Mouse (Mus musculus) midbrain, postnatal 0 days (tissue): ENCODE measurements around the gene Zfp28. TPM values are rescaled to one million over a fixed set of nuclear protein-coding genes. Genes with fewer than 3 reads are reported as not detected.

ENCODE experiments used
- ATAC-seq: fragments of 200-750 bp; cut with Nextera tagmentation; 2 replicates; pipeline ENCODE4 v1.8.0; 2017; ENCODE audit warnings: moderate number of reproducible peaks, mild to moderate bottlenecking, moderate TSS enrichment, moderate library complexity; ENCODE audit not compliant: low FRiP score
- DNase-seq: peaks from one replicate; pipeline ENCODE4 v3.0.0-alpha.2; 2015; ENCODE audit warnings: low spot score
- H3K27ac ChIP-seq: fragments of 300-500 bp; sonication (generic); 2 replicates; pipeline ENCODE4 v1.5.1; 2014; ENCODE audit warnings: low read depth, mild to moderate bottlenecking, low read length, mixed read lengths
- H3K27me3 ChIP-seq: fragments of 300-500 bp; sonication (generic); 2 replicates; pipeline ENCODE4 v1.6.1; 2014; ENCODE audit warnings: low read length, control low read depth, mixed read lengths; ENCODE audit not compliant: insufficient read depth
- H3K36me3 ChIP-seq: fragments of 300-500 bp; sonication (generic); 2 replicates; pipeline ENCODE4 v1.6.1; 2014; ENCODE audit warnings: low read length, control low read depth, mixed read lengths; ENCODE audit not compliant: insufficient read depth
- H3K4me1 ChIP-seq: fragments of 300-500 bp; sonication (generic); 2 replicates; pipeline ENCODE4 v1.6.1; 2014; ENCODE audit warnings: mild to moderate bottlenecking, control low read depth, antibody characterized with exemption, low read length, mixed read lengths; ENCODE audit not compliant: insufficient read depth
- H3K4me2 ChIP-seq: fragments of 300-500 bp; sonication (generic); 2 replicates; pipeline ENCODE4 v1.6.1; 2014; ENCODE audit warnings: low read depth, mild to moderate bottlenecking, low read length, mixed read lengths; ENCODE audit not compliant: poor library complexity, severe bottlenecking
- H3K4me3 ChIP-seq: fragments of 300-500 bp; sonication (generic); 2 replicates; pipeline ENCODE4 v1.5.1; 2014; ENCODE audit warnings: low read depth, mild to moderate bottlenecking, low read length, moderate library complexity
- H3K9ac ChIP-seq: fragments of 300-500 bp; sonication (generic); replicated peaks from 2 replicates; pipeline ENCODE4 v1.6.1; 2014; ENCODE audit warnings: mild to moderate bottlenecking, low read length, moderate library complexity, mixed read lengths; ENCODE audit not compliant: poor library complexity, severe bottlenecking
- H3K9me3 ChIP-seq: fragments of 300-500 bp; sonication (generic); 2 replicates; pipeline ENCODE4 v1.6.1; 2016; ENCODE audit warnings: low read length, control low read depth
- CTCF ChIP-seq: IDR thresholded peaks from 2 replicates; pipeline ENCODE4 v1.5.1; 2016; ENCODE audit warnings: antibody characterized with exemption, mild to moderate bottlenecking
- WGBS: fragments of 180-500 bp; shearing (Covaris S2); extraction: QIAGEN DNeasy Blood & Tissue Kit; methylation state at CpG from one replicate; pipeline ENCODE4 v1.1.7; 2014; 5-methylcytosine and 5-hydroxymethylcytosine counted together
- polyA plus RNA-seq: library from polyadenylated mRNA; unstranded; fragments of >200 nt; fragmentation: Nextera tagmentation; extraction: Ambion mirVana; gene quantifications from 2 replicates; pipeline ENCODE4 v1.2.1, GENCODE M21; 2015
- total RNA-seq: library from RNA; depleted of rRNA; stranded (reverse); fragments of >200 nt; gene quantifications from 2 replicates; pipeline ENCODE4 v1.2.3, GENCODE M21; 2014

Gene Zfp28
- total and polyA plus RNA-seq, 2 experiments from 2014 or later: 14.8 to 16.4 TPM

DNA sequence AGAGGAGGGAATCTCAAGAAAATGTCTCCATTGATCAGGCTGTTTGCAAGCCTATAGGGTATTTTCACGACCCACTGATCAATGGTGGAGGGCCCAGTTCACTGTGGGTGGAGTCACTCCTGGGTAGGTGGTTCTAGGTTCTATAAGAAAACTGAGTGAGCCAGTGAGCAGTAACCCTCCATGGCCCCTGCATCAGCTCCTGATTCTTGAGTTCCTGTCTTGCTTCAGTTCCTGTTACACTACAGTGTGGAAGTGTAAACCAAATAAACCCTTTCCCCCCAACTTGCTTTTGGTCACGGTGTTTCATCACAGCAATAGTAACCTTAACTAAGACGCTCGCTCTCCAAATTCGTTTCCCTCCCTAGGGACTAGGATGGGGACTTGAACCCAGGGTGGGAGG is 5.9 kb downstream of the Zfp28 start:
- Histone ChIP-seq H3K27me3 (no peaks in the 10 kb centered on the region), H3K9me3 (no peaks in the 10 kb centered on the region), H3K36me3 (peaks cover 42% of the 10 kb centered on the region)

DNA sequence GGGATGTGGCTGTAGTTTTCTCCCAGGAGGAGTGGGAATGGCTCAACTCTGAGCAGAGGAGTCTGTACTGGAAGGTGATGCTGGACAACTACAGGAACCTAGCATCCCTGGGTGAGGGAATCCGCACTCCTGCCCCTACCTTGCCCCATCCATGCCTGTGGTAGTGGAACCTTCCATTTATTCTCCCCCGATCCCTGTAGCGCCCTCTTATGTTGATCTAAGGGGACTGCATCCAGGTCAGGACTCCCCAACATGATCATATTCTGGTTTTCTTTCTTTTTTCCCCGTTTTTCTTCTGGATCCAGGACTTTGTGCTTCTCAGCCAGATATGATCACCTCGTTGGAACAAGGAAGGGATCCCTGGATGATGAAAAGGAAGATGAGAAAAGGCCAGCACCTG is 6.4 kb downstream of the Zfp28 start:
- ATAC-seq (no peak), DNase-seq (no peak)
- no peak for TF ChIP-seq CTCF
- no peak overlapping the region for H3K4me3 ChIP-seq
- no peaks in the 10 kb centered on the region for H3K9me3 ChIP-seq
- H3K9ac ChIP-seq: no peak overlapping the region
- H3K4me2 ChIP-seq: no peak overlapping the region
- H3K4me1 ChIP-seq: no peaks in the 10 kb centered on the region
- H3K27me3 ChIP-seq: no peaks in the 10 kb centered on the region
- peaks cover 44% of the 10 kb centered on the region for H3K36me3 ChIP-seq
- no peak overlapping the region for H3K27ac ChIP-seq
- 74% methylated on average over 5 of the region's 5 CpGs for WGBS

More for the DNA sequence above, 5.9 kb downstream of the Zfp28 start:
- ATAC-seq (no peak), DNase-seq (no peak)
- Histone ChIP-seq H3K4me3 (no peak overlapping the region), H3K4me2 (no peak overlapping the region), H3K9ac (no peak overlapping the region), H3K27ac (no peak overlapping the region), H3K4me1 (peaks cover 2% of the 10 kb centered on the region)
- WGBS: 88% methylated on average over 5 of the region's 5 CpGs
- no peak for TF ChIP-seq CTCF

DNA sequence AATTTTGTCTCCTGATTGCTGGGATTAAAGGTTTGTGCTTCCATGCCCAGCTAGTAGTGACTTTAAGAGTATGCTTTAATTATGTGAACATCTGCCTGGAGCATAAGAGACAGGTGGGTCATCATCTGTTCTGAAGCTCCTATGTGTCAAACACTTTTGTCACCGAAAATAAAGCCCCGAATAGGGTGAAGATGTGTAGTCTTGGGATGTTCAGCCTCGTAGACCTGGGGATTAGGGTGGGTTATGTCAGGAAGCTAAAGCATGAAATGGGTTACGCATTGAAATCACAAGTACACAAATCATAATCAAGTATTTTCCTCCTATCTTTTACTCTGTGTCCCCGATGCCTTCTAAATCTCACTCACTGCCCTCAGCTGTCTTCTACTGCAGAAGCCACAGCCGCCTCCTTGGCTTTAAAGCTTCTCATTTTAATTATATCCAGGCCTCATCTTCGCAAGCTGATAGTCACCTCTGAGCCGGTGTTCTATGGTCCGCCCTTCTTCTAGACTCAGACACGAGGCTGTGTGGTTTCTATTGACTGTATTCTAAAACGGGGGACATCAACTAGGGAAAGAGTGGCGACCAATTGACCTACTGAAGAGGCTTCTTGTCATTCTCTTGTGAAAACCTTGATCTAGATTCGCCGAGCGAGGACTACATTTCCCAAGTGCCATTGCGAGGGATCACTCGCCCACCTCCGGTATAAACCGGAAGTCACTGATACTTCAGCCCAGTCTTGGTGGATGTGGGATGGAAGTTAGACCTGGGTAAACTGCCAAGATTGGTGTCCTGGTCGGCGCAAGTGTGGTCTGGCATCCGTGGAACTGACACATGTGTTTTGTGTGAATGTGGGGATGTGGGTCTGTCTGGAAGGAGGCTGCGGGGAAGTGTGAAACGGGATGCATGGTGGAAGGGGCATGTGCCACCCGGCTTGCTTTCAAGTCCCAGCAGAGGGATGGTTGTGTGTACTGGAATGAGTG is 15.2 kb downstream of the Zfp28 start, which contains the start of gene Smim17:
Gene Smim17, plus strand, starts transcription at position 720 of the 980 bp plus-strand sequence.
- Histone ChIP-seq H3K27ac (peak within 1 kb of the TSS; percentile 57), H3K9me3 (no peaks in the 10 kb centered on the region), H3K27me3 (no peaks in the 10 kb centered on the region), H3K4me2 (peak within 1 kb of the TSS; percentile 75), H3K9ac (peak within 1 kb of the TSS; percentile 59; the same call in 1 of the 2 replicates), H3K36me3 (peaks cover 17% of the 10 kb centered on the region; the same call in 1 of the 2 replicates), H3K4me1 (no peaks in the 10 kb centered on the region; the same call in 1 of the 2 replicates), H3K4me3 (peak within 1 kb of the TSS; percentile 45)
- WGBS: 25% methylated on average over 25 of the region's 25 CpGs
- peak; percentile 80 for DNase-seq
- ATAC-seq: peak; percentile 92
- no peak for TF ChIP-seq CTCF

DNA sequence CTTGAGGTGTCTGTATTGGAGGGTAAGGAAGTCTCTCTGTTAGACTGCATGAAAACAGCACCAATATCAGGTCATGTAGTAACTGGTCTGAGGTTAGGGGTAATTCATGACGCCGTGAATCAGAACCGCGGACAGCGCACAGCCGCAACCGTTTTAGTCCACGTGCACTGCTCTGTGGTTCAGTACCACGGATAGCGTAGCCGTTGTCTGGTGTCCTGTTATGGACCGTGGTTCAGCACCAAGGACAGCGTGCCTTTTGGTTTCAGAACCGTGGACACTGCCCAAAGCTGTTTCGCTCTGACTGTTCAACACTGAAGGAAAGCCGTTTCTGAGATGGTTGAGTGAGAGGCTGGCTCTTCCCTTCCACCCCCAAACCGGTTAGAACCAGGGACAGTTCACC is 26.9 kb downstream of the Zfp28 start, which contains the start of gene Gm20715:
Gene Gm20715, plus strand, starts transcription at position 235 of the 400 bp plus-strand sequence.
- peak; percentile 89 for DNase-seq
- Histone ChIP-seq H3K36me3 (no peaks in the 10 kb centered on the region), H3K4me2 (no peak within 1 kb of the TSS), H3K27ac (no peak within 1 kb of the TSS), H3K9ac (no peak within 1 kb of the TSS), H3K4me1 (no peaks in the 10 kb centered on the region), H3K27me3 (no peaks in the 10 kb centered on the region), H3K4me3 (no peak within 1 kb of the TSS), H3K9me3 (no peaks in the 10 kb centered on the region)
- peak; percentile 53; the same call in 1 of the 2 replicates for ATAC-seq
- WGBS: 4% methylated on average over 17 of the region's 17 CpGs
- TF ChIP-seq CTCF: no peak

DNA sequence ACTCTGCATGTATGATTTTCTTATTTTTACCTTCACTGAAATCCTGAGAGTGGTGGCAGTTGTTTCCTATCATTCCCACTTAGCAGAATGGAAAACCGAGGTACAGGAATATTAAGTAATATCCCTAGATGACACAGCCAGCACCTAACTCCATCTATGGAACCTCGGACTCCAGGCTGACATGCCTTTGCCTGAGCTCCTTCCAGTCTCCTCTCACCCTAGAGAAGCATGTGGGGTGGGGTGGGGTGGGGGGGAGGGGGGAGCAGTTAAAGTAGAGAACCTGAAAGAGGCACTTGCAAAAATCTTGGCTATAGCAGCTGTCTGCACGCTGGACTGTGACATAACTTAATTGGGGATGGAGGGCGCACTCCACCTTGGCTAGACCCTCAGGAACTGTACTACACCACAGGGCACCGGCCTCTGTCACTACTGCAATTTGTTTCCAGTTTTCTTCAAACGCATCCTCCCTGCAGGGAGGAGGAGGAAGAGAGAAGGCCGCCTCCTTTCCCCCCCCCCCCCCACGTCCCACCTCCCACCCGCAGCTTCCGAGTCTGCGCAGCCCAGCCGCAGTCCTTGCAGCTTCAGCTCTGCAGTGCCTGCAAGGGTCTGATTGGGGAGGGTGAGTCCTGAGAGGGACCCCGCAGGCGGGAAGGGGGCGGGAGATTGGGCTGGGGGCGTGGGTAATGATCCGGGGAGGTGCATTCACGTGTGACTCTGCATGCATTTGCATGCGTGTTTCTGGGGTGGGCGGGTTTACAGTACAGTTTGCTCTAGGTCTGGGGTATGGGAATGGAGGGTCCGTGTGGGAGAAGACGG is 31.7 kb downstream of the Zfp28 start:
- no peak for TF ChIP-seq CTCF
- ATAC-seq (peak; percentile 91), DNase-seq (peak; percentile 68)
- Histone ChIP-seq H3K4me3 (peak overlapping the region; percentile 42), H3K9me3 (no peaks in the 10 kb centered on the region), H3K9ac (peak overlapping the region; percentile 67), H3K4me2 (peak overlapping the region; percentile 51), H3K36me3 (no peaks in the 10 kb centered on the region), H3K27ac (0 out of 2 replicates have a peak overlapping the region, but pooled peaks have one; percentile 51), H3K27me3 (no peaks in the 10 kb centered on the region), H3K4me1 (no peaks in the 10 kb centered on the region)
- 8% methylated on average over 17 of the region's 22 CpGs for WGBS
